Mouse (Mus musculus): ENCODE results near the gene Gale. TPM values are rescaled to one million over a fixed set of nuclear protein-coding genes. Genes with fewer than 3 reads are reported as not detected.
"Not testable (repeated sequence)": the region's sequence is repeated elsewhere in the genome, so short reads cannot be mapped to it uniquely, and the experiment has no call there.

The Gale gene
- polyA plus RNA-seq (2012; rRNA removed): 20.4 and 36.8 TPM in 2 replicates

GRCm38 (mm10) chr4:135963457-135964193 lies at the start of gene Gale:
Gene Gale, plus strand, starts transcription at chr4:135963727.
- peak; percentile 83 for DNase-seq (ENCODE audit: low spot score)

- no peak for DNase-seq (ENCODE audit: low spot score)
Measured at GRCm38 (mm10) chr4:135918635-135919279, 44.8 kb upstream of the Gale start.

GRCm38 (mm10) chr4:135919280-135919639 lies 44.3 kb upstream of the Gale start:
- no peak for DNase-seq (ENCODE audit: low spot score)

GRCm38 (mm10) chr4:135920304-135921241 lies 43.0 kb upstream of the Gale start, which contains the start of gene Fuca1:
Gene Fuca1, plus strand, starts transcription at chr4:135920735.
- DNase-seq (ENCODE audit: low spot score): peak; percentile 82

- DNase-seq (ENCODE audit: low spot score): no peak
Measured at GRCm38 (mm10) chr4:135921257-135922120, 42.0 kb upstream of the Gale start.

GRCm38 (mm10) chr4:135922190-135922589 lies 41.3 kb upstream of the Gale start:
- DNase-seq (ENCODE audit: low spot score): no peak

GRCm38 (mm10) chr4:135924418-135924817 lies 39.1 kb upstream of the Gale start:
- no peak for DNase-seq (ENCODE audit: low spot score)

DNA sequence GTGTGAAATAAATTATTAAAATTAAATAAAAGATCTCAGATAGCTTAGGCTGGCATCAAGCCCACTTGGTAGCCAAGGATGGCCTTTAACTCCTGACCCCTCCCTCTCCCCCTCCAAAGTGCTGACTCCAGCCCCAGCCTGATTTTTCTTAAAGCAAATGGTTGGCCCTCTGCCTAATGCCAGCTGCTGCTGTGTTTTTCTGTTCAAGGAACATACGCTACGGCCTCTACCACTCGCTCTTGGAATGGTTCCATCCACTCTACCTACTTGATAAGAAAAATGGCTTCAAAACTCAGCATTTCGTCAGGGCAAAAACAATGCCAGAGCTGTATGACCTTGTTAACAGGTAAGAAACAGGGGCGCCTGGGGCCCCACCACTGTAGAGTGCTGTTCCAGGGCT lies 38.2 kb upstream of the Gale start:
- no peak for DNase-seq (ENCODE audit: low spot score)

DNA sequence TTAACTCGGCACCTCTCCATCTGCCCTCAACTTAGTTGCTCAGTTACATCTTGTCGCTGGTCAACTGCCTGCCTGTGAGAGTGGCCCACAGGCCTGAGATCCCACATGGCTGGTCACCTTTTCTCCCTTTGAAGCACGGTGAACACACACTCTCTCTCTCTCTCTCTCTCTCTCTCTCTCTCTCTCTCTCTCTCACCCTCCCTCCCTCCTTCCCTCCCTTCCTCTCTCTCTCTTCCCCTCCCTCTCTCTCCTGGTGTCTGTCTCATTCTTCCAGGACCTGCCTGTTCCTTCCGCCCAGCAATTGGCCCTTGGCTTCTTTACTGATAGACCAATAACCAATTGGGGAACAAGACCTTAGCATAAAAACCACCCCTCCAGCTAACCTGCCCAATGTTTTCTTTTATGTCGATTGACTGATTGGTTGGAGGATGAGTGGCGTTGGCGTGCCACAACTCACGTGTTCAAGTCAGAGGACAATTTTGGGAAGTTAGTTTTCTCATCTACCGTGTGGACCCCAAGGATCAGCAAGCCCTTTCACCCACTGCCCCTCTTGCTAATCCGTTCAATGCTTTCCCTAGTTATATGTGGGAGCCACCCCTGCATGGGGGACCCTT lies 37.2 kb upstream of the Gale start:
- DNase-seq (ENCODE audit: low spot score): no peak

DNA sequence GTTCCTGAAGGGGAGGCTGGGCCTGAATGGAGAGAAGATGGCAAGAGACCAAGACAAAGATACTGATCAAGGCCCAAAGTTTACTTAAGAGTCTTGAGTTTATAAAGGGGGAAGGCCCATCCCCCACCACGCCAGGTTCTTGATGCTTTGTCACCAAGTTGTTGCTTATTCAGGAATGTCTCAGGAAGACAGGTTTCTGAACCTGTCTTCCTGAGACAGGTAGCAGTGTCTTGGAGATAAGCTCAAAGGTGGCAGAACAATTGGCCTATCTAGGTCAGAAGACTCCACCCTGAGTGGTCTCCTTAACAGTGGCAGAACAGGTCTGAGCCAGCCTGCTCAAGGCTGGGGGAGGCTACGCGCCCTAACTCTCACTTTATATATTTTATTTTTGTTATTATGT lies 36.7 kb upstream of the Gale start:
- DNase-seq (ENCODE audit: low spot score): no peak

- DNase-seq (ENCODE audit: low spot score): no peak
Measured at GRCm38 (mm10) chr4:135928376-135928775, 35.2 kb upstream of the Gale start.

DNA sequence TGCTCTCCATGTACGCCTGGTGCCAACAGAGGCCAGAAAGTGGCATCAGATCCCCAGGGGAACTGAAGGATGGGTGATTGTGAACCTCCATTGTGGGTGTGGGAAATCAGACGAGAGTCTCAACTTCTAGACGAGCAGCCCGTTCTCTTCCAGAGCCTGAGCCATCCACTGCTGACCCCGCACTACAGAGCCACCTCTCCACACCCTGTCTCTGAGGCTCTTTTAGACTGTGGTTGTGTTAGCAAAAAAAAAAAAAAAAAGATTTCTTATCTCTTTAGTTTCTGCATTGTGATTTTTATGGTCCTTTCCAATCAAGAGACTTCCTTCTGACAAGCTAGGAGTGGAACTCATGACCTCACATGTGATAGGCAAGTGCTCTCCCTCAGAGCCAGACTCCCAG lies 34.1 kb upstream of the Gale start:
- no peak for DNase-seq (ENCODE audit: low spot score)

DNA sequence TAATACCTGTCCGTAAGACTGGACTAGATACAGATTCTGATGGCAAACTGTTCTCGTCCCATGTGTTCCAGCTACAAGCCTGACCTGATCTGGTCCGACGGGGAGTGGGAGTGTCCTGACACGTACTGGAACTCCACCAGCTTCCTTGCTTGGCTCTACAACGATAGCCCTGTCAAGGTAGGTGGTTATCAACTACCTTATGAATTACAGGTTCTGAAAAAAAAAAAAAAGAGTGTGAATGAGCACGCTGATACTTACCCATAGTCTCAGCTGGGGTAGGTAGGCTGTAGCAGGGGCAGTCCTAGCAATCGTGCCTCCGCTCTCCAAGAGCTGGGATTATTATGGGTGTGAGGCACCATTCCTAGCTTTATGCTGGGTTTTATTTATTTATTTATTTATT lies 33.7 kb upstream of the Gale start:
- no peak for DNase-seq (ENCODE audit: low spot score)

- no peak for DNase-seq (ENCODE audit: low spot score)
Measured at GRCm38 (mm10) chr4:135930239-135930638, 33.3 kb upstream of the Gale start.

DNA sequence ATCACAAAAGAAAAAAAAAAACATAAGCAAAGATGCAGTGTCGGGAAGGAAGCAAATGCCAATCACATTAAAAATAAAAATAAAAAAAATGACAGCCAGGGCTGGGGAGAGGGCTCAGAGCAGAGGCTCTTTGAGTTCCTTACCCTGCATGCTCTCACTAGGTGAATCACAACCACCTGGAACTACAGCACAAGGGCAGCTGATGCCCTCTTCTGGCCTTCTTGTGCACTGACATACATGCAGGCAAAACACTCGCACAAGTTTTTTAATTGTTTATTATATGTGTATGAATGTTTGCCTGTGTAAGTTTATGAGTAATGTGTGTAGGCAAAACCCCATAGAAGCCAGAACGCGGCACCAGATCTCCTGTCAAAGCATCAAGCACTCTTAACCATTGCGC lies 31.7 kb upstream of the Gale start:
- DNase-seq (ENCODE audit: low spot score): no peak

DNA sequence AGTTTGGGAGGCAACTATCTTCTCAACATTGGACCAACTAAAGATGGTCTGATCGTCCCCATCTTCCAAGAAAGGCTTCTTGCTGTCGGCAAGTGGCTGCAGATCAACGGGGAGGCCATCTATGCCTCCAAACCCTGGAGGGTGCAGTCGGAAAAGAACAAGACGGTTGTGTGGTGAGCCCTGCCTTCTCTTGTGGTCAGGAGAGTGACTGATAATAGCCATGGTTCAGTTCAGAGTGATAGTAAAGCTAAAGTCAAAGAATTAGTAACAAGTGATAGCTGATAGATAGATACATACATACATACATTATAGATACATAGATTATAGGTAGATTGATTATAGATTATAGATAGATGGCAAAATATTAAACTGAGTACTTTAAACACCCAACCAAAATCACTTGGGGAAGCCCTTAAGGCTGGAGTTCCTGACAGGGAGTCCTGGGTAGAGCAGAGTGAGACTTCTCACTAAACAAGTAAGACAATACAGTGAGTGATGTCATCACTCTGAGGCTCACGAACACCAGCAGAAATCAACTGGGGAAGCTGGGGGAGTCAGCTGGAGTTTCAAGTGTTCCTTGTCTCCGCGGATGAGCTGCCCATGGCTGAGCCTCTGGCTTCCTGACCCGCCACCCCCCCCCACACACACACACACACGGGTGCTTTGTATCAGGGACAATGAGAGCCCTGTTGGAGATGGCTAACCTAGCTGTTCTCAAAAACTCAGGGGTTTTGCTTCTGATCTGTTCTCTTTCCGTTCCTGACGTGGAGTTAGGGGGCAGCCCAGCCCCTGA lies 28.6 kb upstream of the Gale start:
- DNase-seq (ENCODE audit: low spot score): no peak

- no peak for DNase-seq (ENCODE audit: low spot score)
Measured at GRCm38 (mm10) chr4:135935502-135935901, 28.0 kb upstream of the Gale start.

- DNase-seq (ENCODE audit: low spot score): no peak
Measured at GRCm38 (mm10) chr4:135938858-135939257, 24.7 kb upstream of the Gale start.

GRCm38 (mm10) chr4:135941026-135941425 lies 22.5 kb upstream of the Gale start:
- not testable (repeated sequence) for DNase-seq (ENCODE audit: low spot score)

DNA sequence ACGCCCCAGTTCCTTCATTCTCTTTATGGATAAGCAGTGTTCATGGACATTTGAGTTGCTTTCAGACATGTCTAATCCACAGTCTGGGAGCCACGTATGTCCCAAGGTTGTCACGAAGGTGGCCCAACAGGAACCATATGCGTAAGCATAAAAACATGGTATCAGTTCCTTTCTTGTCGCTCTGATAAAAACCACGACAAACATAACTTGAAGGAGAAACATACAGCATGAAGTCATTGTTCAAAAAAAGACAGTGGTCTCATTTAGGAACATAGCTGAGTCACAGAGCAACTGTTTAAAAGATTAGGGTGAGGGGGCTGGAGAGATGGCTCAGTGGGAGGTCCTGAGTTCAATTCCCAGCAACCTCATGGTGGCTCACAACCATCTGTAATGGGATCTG lies 21.3 kb upstream of the Gale start:
- DNase-seq (ENCODE audit: low spot score): no peak

Measured in urinary bladder, adult 2 months (tissue).